Mouse (Mus musculus) stomach, embryonic 14.5 days (tissue): Measurements from ENCODE around the gene Sap30l. TPM values are rescaled to one million over a fixed set of nuclear protein-coding genes. Genes with fewer than 3 reads are reported as not detected.

Experiments used
- ATAC-seq: fragments of 200-750 bp; cut with Nextera tagmentation; 2 replicates; pipeline ENCODE4 v1.8.0; 2017; ENCODE audit warnings: low read depth, moderate TSS enrichment; ENCODE audit not compliant: insufficient number of reproducible peaks, insufficient read depth, low FRiP score
- H3K27ac ChIP-seq: fragments of 300-500 bp; sonication (generic); 2 replicates; pipeline ENCODE4 v1.5.1; 2014; ENCODE audit warnings: mild to moderate bottlenecking, low read length, moderate library complexity, mixed read lengths
- H3K27me3 ChIP-seq: fragments of 300-500 bp; sonication (generic); 2 replicates; pipeline ENCODE4 v1.6.1; 2014; ENCODE audit warnings: low read length, control low read depth, mixed read lengths; ENCODE audit not compliant: control insufficient read depth, insufficient read depth
- H3K36me3 ChIP-seq: fragments of 300-500 bp; sonication (generic); 2 replicates; pipeline ENCODE4 v1.6.1; 2014; ENCODE audit warnings: mild to moderate bottlenecking, control low read depth, low read length, moderate library complexity, mixed read lengths; ENCODE audit not compliant: control insufficient read depth, insufficient read depth
- H3K4me1 ChIP-seq: fragments of 300-500 bp; sonication (generic); 2 replicates; pipeline ENCODE4 v1.6.1; 2014; ENCODE audit warnings: low read length, control low read depth, mixed read lengths; ENCODE audit not compliant: control insufficient read depth, insufficient read depth
- H3K4me2 ChIP-seq: fragments of 300-500 bp; sonication (generic); replicated peaks from 2 replicates; pipeline ENCODE4 v1.6.1; 2014; ENCODE audit warnings: low read depth, low read length, control low read depth
- H3K4me3 ChIP-seq: fragments of 300-500 bp; sonication (generic); 2 replicates; pipeline ENCODE4 v1.5.1; 2014; ENCODE audit warnings: low read depth, low read length, control low read depth
- H3K9ac ChIP-seq: fragments of 300-500 bp; sonication (generic); replicated peaks from 2 replicates; pipeline ENCODE4 v1.6.1; 2014; ENCODE audit warnings: low read depth, mild to moderate bottlenecking, control low read depth, low read length, moderate library complexity, mixed read lengths
- H3K9me3 ChIP-seq: fragments of 300-500 bp; sonication (generic); 2 replicates; pipeline ENCODE4 v1.6.1; 2016; ENCODE audit warnings: low read depth, low read length, control low read depth; ENCODE audit not compliant: control insufficient read depth
- WGBS: fragments of 180-500 bp; shearing (Covaris S2); extraction: QIAGEN DNeasy Blood & Tissue Kit; methylation state at CpG from one replicate; pipeline ENCODE4 v1.1.7; 2014; 5-methylcytosine and 5-hydroxymethylcytosine counted together
- polyA plus RNA-seq: library from polyadenylated mRNA; unstranded; fragments of >200 nt; fragmentation: Nextera tagmentation; extraction: Ambion mirVana; gene quantifications from 2 replicates; pipeline ENCODE4 v1.2.1, GENCODE M21; 2014

Gene Sap30l
- polyA plus RNA-seq, 1 experiment from 2014 or later: 8.4 TPM

GRCm38 (mm10) chr11:57802511-57802870, 1.1 kb downstream of the Sap30l start:
- Histone ChIP-seq H3K9me3 (no peaks in the 10 kb centered on the region), H3K9ac (peak overlapping the region; percentile 89), H3K4me1 (peaks cover 14% of the 10 kb centered on the region), H3K27me3 (no peaks in the 10 kb centered on the region), H3K36me3 (no peaks in the 10 kb centered on the region), H3K27ac (peak overlapping the region; percentile 61; the same call in 1 of the 2 replicates), H3K4me3 (peak overlapping the region; percentile 95), H3K4me2 (peak overlapping the region; percentile 98)
- no peak for ATAC-seq
- WGBS: under 1% methylated on average over 18 of the region's 18 CpGs

GRCm38 (mm10) chr11:57805047-57805446, 3.6 kb downstream of the Sap30l start:
- no peaks in the 10 kb centered on the region for H3K27me3 ChIP-seq
- no peak overlapping the region for H3K4me3 ChIP-seq
- H3K9ac ChIP-seq: no peak overlapping the region
- 75% methylated on average over 3 of the region's 3 CpGs for WGBS
- H3K4me2 ChIP-seq: no peak overlapping the region
- no peaks in the 10 kb centered on the region for H3K9me3 ChIP-seq
- H3K4me1 ChIP-seq: peaks cover 14% of the 10 kb centered on the region
- H3K36me3 ChIP-seq: peaks cover 5% of the 10 kb centered on the region; the same call in 1 of the 2 replicates
- ATAC-seq: no peak
- no peak overlapping the region for H3K27ac ChIP-seq

GRCm38 (mm10) chr11:57809017-57809731, 7.7 kb downstream of the Sap30l start:
- WGBS: 90% methylated on average over 17 of the region's 17 CpGs

GRCm38 (mm10) chr11:57809732-57810098, 8.3 kb downstream of the Sap30l start:
- Histone ChIP-seq H3K9ac (no peak overlapping the region), H3K27ac (no peak overlapping the region), H3K9me3 (no peaks in the 10 kb centered on the region), H3K4me2 (no peak overlapping the region), H3K4me3 (no peak overlapping the region), H3K4me1 (no peaks in the 10 kb centered on the region), H3K27me3 (no peaks in the 10 kb centered on the region), H3K36me3 (peaks cover 20% of the 10 kb centered on the region)
- 77% methylated on average over 8 of the region's 8 CpGs for WGBS
- no peak for ATAC-seq

More at GRCm38 (mm10) chr11:57809017-57809731, 7.7 kb downstream of the Sap30l start:
- Histone ChIP-seq H3K4me2 (no peak overlapping the region), H3K27me3 (no peaks in the 10 kb centered on the region), H3K9ac (no peak overlapping the region), H3K9me3 (no peaks in the 10 kb centered on the region), H3K4me3 (no peak overlapping the region), H3K4me1 (no peaks in the 10 kb centered on the region), H3K36me3 (peaks cover 20% of the 10 kb centered on the region), H3K27ac (no peak overlapping the region)
- no peak for ATAC-seq

GRCm38 (mm10) chr11:57811006-57811405, 9.6 kb downstream of the Sap30l start:
- Histone ChIP-seq H3K36me3 (peaks cover 20% of the 10 kb centered on the region), H3K27ac (no peak overlapping the region), H3K9me3 (no peaks in the 10 kb centered on the region), H3K9ac (no peak overlapping the region), H3K4me1 (no peaks in the 10 kb centered on the region), H3K4me2 (no peak overlapping the region), H3K4me3 (no peak overlapping the region), H3K27me3 (no peaks in the 10 kb centered on the region)
- ATAC-seq: no peak
- WGBS: 80% methylated on average over 7 of the region's 7 CpGs

- WGBS: 95% methylated on average over 8 of the region's 8 CpGs
- Histone ChIP-seq H3K36me3 (peaks cover 20% of the 10 kb centered on the region), H3K9ac (no peak overlapping the region), H3K27ac (no peak overlapping the region), H3K4me1 (no peaks in the 10 kb centered on the region), H3K27me3 (no peaks in the 10 kb centered on the region), H3K4me2 (no peak overlapping the region), H3K4me3 (no peak overlapping the region), H3K9me3 (no peaks in the 10 kb centered on the region)
- ATAC-seq: peak; percentile 48; the same call in 1 of the 2 replicates
These were observed 10.8 kb downstream of the Sap30l start for GRCm38 (mm10) chr11:57812212-57812611.

- Histone ChIP-seq H3K36me3 (peaks cover 15% of the 10 kb centered on the region), H3K27ac (no peak overlapping the region), H3K4me1 (no peaks in the 10 kb centered on the region), H3K4me2 (no peak overlapping the region), H3K4me3 (no peak overlapping the region), H3K9me3 (no peaks in the 10 kb centered on the region), H3K27me3 (no peaks in the 10 kb centered on the region), H3K9ac (no peak overlapping the region)
- ATAC-seq: no peak
- WGBS: 81% methylated on average over 3 of the region's 3 CpGs
These were observed 12.2 kb downstream of the Sap30l start for GRCm38 (mm10) chr11:57813641-57814040.

- no peak overlapping the region for H3K9ac ChIP-seq
- no peaks in the 10 kb centered on the region for H3K4me1 ChIP-seq
- no peak for ATAC-seq
- H3K9me3 ChIP-seq: no peaks in the 10 kb centered on the region
- WGBS: 88% methylated on average over 4 of the region's 4 CpGs
- H3K36me3 ChIP-seq: no peaks in the 10 kb centered on the region
- no peak overlapping the region for H3K27ac ChIP-seq
- no peaks in the 10 kb centered on the region for H3K27me3 ChIP-seq
- no peak overlapping the region for H3K4me3 ChIP-seq
- H3K4me2 ChIP-seq: no peak overlapping the region
These were observed 16.8 kb downstream of the Sap30l start for GRCm38 (mm10) chr11:57818189-57818588.
